Mouse (Mus musculus): ENCODE measurements at regions not wholly inside any gene's neighbourhood (a gene's known extent, or its start where the extent isn't known, plus 50 kb on each side); places are given as distances from the start of the nearest gene placed in this dataset.

DNA sequence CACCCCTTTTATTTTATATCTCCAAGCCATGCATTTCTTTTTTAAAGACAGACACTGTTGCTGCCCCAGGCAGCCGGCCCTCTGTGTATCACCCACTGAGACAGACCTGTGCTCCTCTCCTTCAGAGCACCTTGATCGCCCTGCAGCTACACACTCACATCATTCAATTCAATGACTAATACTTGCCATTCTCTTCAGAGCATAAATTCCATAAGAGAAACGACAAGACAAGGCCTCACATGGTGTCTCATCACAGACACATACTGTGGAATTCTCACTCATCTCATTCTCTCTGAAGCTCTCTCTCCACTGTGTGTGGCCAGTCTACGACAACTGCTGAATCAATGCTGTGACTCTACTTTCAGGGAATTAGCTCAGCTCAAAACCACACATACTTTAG lies 94.6 kb upstream of the 4933412E24Rik start:
- intact Hi-C loops (cut with DNase I): no loop called here

DNA sequence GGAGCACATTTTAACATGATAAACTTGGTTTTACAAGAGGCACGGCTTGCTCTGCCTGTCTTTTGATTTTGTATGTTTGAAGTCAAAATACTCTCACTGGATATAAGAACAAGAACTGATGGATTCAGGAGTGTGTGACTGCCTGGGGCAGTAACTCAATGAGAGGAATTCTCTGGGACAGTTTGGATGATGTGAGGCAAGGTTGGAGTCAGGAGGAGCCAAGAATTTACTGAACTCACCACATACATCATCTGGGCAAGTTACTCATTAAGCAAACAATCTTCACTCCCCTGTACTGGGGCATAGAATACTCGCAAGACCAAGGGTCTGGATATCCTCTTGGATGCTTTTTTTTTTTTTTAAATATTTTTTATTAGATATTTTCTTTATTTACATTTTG lies 87.7 kb upstream of the 4933412E24Rik start:
- intact Hi-C loops (cut with DNase I): no loop called here

DNA sequence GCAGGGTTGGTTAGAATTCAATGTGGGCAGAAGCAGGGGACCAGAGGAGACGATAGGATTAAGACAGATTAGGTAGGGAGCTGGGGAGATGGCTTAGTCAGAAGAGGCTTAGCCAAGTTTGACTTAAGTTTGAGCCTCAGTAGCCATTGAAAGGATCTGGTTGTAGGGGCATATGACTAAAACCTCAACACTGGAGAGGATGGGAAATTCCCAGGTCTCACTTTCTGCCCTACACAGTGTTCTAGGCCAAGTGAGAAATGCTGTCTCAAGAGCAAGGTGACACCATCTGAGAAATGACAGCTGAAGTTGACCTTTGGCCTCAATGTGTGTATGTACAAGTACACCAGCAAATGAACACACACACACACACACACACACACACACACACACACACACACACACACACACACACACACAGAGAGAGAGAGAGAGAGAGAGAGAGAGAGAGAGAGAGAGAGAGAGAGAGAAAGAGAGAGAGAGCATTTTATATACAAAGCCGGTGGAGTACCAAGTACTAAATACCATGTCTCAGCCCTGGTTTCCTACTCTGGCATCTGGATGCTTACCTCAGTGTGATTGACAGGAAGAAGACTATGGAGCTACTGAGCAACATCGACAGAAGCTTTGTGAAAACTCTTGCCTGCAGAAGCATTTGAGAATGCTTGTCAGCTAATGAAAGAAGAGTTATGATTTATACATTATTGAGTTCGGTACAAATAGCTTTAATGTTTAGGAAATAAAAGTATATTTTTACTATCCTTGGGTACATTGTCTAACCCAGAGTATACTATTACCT lies 85.3 kb upstream of the 4933412E24Rik start:
- intact Hi-C loops (cut with DNase I): no loop called here

DNA sequence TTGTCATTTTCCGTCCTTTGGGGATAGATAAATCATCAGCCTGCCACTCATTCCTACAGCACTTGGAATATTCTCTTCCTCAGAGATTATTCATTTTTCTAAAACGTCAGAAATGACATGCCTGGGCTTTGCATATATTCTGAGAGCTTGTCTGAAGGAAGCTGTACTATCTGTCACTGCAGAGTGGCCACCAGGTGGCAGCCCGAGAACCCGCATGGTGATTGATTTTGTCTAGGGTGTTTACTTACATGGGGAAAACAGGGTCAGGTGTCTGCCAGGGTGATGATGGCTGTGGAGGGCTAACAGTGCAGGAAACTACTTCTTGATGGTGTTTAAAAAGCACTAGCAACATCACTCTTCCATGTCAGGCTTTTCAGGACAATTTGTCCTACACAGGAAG lies 80.7 kb upstream of the 4933412E24Rik start:
- intact Hi-C loops (cut with DNase I): loop anchor here (5.0 kb wide), 2 partner anchors 155 to 1000 kb away; no protein-coding TSS in a partner anchor

DNA sequence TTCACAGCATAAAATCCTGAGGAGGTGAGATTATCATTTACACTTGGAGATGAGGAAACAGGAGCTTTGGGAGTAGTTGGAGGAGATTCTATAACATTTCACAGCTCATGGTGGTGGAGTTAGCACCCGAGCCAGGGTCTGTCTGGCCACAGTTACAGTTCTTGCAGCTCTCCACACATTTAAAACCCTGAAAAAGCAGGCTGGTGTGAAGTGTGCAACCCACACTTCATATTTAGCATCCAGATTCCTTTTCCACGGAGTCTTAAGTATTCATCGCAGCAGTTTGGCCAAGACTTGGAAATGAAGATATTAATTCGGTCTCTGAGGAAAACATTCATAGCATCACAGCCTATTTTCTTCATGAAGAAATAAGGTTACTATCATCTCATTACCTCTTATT lies 79.7 kb upstream of the 4933412E24Rik start:
- intact Hi-C loops (cut with DNase I): loop anchor here (5.0 kb wide), 2 partner anchors 156 to 1001 kb away; no protein-coding TSS in a partner anchor

DNA sequence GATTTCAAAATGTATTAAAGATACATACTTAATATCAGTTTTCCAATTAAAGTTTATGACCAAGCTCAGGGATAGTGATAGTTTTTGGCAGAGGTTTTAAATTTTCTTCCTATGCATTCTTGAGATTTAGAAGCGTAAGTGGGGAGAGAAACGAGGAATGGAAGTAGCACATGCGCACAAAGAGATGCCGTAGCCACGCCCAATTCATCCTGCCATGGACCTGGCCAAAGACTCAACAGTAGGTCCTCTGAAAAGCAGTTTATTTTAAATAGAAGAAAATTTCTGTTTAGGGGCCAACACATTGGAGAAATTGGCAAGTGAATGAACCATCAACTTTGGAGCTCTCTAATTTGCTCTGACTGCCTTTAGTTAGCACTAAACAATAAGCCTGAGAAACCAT lies 73.5 kb upstream of the 4933412E24Rik start:
- intact Hi-C loops (cut with DNase I): no loop called here

DNA sequence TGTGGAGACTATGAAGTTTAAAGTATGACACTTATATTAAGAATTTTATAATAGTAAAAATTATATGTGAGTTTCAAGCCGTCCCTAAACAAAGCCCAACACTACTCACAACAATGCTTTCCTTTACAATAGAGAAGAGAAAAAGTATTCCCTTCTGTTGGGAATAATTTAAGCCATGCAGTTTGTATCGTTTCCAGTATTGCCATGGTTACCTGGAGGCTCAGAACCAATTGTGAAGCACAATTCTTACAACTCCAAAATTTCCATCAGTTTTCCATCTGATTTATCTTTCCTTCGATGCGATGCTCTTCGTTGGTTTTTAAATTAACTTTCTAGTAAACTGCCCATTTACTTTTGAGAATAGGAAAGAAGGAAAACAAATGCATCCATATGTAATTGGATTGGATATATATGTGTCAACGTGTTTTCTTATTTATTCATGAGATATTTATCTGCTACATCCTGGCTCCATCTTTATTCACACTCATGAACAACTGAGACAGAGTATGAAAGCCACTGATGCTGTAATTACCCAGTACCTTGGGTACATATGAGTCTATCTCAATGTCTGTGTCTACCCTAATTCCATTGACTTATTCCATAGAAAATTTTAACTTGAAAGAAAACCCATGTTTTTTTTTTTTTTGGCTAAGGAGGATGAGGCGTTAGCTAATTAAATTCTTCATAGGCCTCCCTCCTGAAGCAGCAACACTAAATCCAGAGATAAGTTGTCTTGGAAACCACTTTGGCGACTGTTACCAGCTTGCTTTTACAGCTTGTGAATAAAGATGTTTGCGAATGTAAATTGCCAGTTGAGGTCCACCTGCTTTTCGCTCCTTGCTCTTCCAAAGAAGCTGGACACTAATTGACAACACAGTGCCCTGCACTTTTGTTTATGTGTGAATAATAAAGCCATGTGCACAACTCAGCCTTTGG lies 72.8 kb upstream of the 4933412E24Rik start:
- intact Hi-C loops (cut with DNase I): no loop called here

Data from adrenal gland (tissue).